Mouse (Mus musculus) testis, postnatal 14 days (tissue): Measurements from ENCODE around the gene Sema5b.

ENCODE experiments used
- DNase-seq: peaks from one replicate; pipeline ENCODE4 v3.0.0; 2021; ENCODE audit warnings: low spot score

Gene Sema5b

GRCm38 (mm10) chr16:35541117-35541641 lies at the start of gene Sema5b:
TSS of gene Sema5b (plus strand) at chr16:35541145.
- peak; percentile 70 for DNase-seq

- no peak for DNase-seq
Observed at GRCm38 (mm10) chr16:35500342-35500741, 40.6 kb upstream of the Sema5b start.

GRCm38 (mm10) chr16:35501106-35501760 lies 39.7 kb upstream of the Sema5b start:
- DNase-seq = no peak

- DNase-seq = peak; percentile 79
Observed at GRCm38 (mm10) chr16:35502456-35502855, 38.5 kb upstream of the Sema5b start.

- no peak for DNase-seq
Observed at GRCm38 (mm10) chr16:35504266-35504665, 36.7 kb upstream of the Sema5b start.

- peak; percentile 84 for DNase-seq
Observed at GRCm38 (mm10) chr16:35505786-35506185, 35.2 kb upstream of the Sema5b start.

GRCm38 (mm10) chr16:35508581-35508980 lies 32.4 kb upstream of the Sema5b start:
- DNase-seq = no peak

- no peak for DNase-seq
Observed at GRCm38 (mm10) chr16:35509331-35510070, 31.4 kb upstream of the Sema5b start.

- no peak for DNase-seq
Observed at GRCm38 (mm10) chr16:35515977-35516612, 24.9 kb upstream of the Sema5b start.

- no peak for DNase-seq
Observed at GRCm38 (mm10) chr16:35517976-35518951, 22.7 kb upstream of the Sema5b start.

GRCm38 (mm10) chr16:35519245-35519644 lies 21.7 kb upstream of the Sema5b start:
- no peak for DNase-seq

- no peak for DNase-seq
Observed at GRCm38 (mm10) chr16:35524200-35524599, 16.7 kb upstream of the Sema5b start.

- no peak for DNase-seq
Observed at GRCm38 (mm10) chr16:35534630-35535029, 6.3 kb upstream of the Sema5b start.

- DNase-seq = no peak
Observed at GRCm38 (mm10) chr16:35537651-35538050, 3.3 kb upstream of the Sema5b start.

- DNase-seq = no peak
Observed at GRCm38 (mm10) chr16:35539041-35539440, 1.9 kb upstream of the Sema5b start.

- DNase-seq = no peak
Observed at GRCm38 (mm10) chr16:35540333-35541116, 420 bp upstream of the Sema5b start.

- peak; percentile 21 for DNase-seq
Observed at GRCm38 (mm10) chr16:35541661-35542420, 896 bp downstream of the Sema5b start.

GRCm38 (mm10) chr16:35542421-35542780 lies 1.5 kb downstream of the Sema5b start:
- no peak for DNase-seq

- no peak for DNase-seq
Observed at GRCm38 (mm10) chr16:35545723-35546122, 4.8 kb downstream of the Sema5b start.

- DNase-seq = no peak
Observed at GRCm38 (mm10) chr16:35547966-35548365, 7.0 kb downstream of the Sema5b start.
